Mouse (Mus musculus): ENCODE measurements around the gene Hsbp1.

DNA sequence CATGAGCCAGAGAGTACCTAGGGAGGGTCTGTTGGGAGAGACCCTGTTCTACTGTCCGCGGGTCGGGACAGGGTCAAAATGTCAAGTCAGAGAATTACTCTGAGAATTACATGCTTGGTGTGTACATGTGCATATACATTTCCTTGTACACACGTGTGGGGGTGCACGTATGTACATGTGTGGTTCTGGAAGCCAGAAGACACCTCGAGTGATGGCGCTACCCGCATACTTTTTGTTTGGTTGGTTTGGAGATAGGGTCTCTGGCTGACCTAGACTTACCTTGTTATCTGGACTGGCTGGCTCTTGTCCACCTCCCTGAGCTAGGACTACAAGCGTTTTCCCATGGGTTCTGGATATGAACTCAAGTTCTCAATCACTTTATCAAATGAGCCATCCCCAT is 49.8 kb downstream of the Hsbp1 start:
- TF ChIP-seq CTCF (IDR thresholded peaks at IDR 0.05; ENCODE audit: insufficient read depth, low read length) (no peak), POLR2A (IDR thresholded peaks at IDR 0.05; ENCODE audit: borderline replicate concordance, extremely low read depth, low read depth, low read length) (no peak)
